Mouse (Mus musculus) 3134 (cell line): ENCODE data around the gene Nol7.
A peak's percentile ranks its signal among the peaks of the same experiment; 100 is the strongest.

Experiments
- DNase-seq: peaks from one replicate; pipeline ENCODE4 v3.0.0-alpha.2; 2011; ENCODE audit warnings: low spot score; ENCODE audit not compliant: insufficient read length; ENCODE audit errors: extremely low read depth

The Nol7 gene

DNA sequence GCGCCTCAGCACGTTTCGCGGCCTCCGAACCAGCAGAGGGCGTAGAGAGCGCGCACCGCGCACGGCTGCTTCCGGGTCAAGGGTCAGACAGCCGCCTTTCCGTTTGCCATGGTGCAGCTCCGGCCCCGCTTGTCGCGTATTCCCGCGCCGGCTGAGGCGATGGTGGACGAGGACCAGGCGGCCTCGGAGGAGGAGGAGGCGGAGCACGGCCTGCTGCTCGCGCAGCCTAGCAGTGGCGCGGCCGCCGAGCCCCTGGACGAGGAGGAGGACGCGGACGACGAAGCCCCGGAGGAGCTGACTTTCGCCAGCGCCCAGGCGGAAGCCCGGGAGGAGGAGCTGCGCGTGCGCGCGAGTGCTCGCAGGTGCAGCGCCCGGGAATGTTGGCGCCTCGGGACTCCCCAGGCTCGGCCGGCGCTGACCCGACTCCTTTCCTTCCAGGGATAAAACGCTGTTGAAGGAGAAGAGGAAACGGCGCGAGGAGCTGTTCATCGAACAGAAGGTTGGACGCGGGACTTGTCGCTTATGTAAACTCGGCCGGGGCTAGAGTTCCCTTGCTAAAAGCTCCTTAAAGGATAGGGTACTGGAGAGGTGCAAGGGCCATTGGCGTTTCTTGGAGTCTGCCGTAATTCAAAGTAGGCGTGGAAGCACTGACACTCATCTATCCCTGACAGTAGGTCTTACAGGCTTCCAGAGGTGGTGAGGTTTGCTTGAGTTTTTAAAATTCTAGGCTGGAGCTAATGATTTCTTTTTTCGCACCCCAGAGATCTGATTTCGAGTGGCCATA lies at the start of gene Nol7:
TSS of gene Nol7 (plus strand) at position 94 of the 784 bp plus-strand sequence.
- DNase-seq: peak; percentile 96

- DNase-seq: peak; percentile 49
Measured at GRCm38 (mm10) chr13:43349376-43349775, 48.8 kb upstream of the Nol7 start.

DNA sequence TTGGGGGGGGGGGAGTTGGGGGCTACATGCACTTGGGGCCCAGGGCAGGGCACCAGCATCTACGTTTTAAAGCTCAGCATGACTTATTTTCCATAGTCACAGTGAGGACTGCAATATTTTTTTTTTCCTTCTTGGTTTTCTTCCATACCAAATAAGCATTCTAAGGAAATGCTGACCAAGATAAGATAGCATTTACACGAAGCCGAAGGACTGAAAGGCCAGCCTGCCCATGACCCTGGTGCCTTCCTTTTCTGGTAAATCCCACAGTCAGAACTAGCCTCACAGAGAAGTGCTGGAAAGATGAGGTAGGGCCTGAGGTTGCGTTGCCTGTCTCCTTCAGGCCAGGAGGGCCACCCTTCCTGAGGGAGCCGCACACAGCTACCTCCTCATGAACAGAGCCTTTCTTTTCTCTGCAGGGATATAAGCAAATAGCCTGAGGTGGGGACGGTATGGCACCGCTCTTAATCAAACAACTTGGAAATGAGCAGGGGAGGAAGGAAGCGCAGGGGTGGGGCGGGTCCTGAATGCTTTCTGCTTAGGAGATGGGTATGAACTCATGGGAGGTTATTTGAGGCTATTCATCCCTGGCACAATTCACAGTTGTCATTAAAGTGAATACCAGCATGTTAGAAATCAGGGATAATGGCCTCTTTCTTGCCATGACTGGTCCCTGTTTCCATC lies 47.6 kb upstream of the Nol7 start:
- DNase-seq: no peak

DNA sequence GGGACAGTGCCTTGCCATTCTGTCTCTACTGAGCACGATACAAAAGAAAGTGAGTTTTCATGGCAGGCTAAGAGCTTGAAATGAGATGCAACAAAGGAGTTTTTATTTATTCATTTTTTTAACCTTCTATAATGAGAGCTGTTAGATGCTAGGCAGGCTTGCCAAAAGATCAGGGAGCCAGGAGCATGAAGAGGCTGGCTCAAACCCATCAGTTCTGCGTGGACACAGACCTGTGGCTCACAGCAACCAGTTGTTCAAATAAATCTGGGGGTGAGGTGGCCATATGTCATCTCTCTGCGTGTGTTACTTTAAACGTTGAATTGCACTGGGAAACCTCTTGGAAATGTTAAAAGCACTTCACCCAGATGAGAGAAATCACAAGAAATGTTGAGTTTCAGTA lies 44.8 kb upstream of the Nol7 start:
- DNase-seq: no peak

DNA sequence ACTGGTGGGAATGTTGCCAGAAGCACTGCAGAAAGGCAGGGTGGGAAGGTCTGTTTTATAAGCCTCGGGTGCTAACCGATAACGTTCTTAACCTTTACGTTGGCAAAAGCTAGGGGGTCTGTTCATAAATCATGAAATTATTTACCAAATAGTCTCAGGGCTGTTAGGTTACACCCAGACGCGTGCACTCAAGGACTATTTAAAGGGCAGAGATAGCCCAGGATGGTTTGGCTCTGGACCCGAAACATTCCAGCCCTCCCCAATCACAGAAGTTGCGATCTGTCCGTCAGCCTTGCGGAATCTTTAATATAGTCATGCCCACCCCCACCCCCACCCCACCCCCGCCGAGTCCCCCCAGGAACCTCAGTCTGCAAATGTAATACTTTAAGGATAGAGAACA lies 43.8 kb upstream of the Nol7 start:
- no peak for DNase-seq

DNA sequence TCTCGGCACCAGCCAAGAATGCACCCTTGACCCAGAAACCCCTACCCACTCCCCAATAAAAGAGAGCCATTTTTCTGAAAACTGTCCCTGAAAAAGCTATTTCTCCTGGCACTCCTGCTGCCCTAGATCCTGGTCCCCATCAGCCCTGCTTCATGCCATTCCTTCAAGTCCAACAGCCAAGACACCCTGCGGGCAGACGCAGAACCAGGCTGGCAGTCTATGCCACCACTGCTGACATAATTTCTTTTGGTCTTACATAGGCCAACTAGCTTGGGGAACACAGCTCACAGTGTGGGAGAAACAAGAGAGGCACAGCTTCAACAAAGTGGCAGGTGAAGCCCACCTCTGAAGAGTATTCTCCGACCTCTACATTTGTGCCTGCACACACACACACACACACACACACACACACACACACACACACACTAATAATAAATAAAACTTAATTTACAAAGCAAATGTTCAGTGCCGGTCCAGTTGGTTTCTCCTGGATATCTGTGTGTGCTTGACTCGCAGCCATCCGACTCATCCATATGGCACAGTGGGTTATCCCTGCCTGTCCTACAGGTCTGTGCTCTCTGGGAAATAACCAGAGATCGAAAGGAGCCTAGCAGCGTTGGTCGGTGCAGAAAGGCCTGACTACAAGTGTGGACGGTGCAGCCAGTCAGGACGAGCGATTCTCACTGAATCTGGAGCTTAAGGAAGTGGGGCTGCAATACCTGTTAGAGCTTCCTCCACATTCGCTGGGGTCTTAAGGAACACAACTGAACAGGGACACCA lies 41.7 kb upstream of the Nol7 start:
- DNase-seq: no peak

GRCm38 (mm10) chr13:43360534-43360933 lies 37.7 kb upstream of the Nol7 start:
- DNase-seq: no peak

GRCm38 (mm10) chr13:43362353-43362752 lies 35.8 kb upstream of the Nol7 start:
- no peak for DNase-seq

DNA sequence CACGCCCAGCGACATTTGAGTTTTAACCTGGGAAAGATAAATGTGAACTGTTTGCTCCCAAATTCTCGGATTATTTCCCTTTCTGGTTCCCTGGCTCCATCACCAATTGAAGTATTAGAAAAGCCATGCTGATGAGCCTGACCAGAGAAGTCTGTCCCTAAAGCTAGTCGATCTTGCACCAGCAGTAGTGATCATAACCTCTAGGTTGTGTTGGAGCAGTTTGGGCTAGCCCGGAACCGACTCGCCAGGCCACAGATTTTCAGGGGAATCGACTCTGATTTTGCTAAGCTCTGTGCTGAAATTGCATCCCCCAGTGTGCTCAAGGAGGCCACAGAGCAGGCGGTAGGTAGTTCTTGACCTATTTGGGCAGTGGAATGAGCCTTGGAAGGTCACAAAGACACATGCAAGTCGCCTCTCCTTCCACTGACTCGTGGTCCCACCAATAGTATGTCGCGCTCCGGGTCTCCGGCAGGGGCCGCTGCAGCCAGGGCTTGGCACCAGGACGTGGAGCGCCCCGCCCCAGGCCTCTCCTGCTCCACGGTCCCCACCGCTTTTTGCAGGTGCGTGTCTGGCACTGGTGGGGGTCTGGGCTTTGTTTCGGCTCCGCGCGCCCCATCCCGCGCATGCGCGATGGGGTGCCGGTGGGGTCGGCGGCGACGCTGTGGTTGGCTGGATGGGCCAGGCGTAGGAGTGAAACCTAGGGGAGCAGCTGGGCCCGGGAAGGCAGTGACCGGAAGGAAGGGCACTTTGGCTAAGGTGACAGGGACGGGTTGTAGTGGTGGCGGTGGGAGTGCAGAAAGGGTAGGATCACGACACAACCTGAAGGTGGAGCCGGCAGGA lies 33.0 kb upstream of the Nol7 start, which contains the start of gene Sirt5:
TSS of gene Sirt5 (plus strand) at position 512 of the 840 bp plus-strand sequence.
- DNase-seq: peak; percentile 86

GRCm38 (mm10) chr13:43365825-43366184 lies 32.4 kb upstream of the Nol7 start:
- no peak for DNase-seq

GRCm38 (mm10) chr13:43370063-43370462 lies 28.1 kb upstream of the Nol7 start:
- no peak for DNase-seq

DNA sequence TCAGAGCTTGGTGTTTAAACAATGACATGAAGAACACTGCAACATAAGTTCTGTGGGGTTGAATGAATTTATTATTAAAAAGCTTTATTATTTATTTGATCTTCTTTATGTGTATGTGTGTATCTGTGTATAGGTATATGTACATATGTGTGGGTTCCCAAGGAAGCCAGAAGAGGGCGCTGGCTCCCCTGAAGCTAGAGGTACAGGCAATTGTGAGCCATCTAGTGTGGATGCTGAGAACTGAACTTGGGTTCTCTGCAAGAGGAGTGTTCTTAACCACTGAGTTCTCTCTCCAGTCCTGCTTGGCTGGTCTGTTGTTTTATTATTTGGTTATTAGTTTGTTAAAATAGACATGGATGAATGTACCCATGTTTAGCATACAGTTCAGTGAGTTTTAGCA lies 25.3 kb upstream of the Nol7 start:
- DNase-seq: no peak

- DNase-seq: no peak
Measured at GRCm38 (mm10) chr13:43374205-43374604, 24.0 kb upstream of the Nol7 start.

DNA sequence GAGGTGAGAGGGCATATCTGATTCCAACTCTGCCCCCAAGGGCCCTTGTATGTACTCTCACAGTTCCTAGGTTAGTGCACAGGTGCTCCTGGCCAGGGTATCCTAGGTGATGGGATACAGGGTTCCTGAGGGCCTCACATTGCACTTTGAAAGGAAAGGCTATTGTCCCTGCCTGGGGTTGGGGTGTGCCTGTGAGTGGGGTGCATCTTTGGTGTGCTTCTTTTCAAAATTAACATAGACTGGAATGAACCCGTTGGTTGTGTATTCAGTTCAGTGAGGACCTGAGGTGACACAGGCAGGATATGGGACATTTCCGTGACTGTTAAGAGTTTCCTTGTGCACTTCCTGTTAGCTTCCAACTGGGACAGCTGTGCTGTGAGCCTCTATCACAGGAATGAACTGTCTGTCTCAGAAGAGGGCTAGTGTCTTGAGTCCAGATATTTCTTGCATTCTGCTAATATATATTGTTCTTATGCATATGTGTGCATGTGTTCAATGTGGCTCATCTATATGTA lies 23.2 kb upstream of the Nol7 start:
- DNase-seq: no peak

- DNase-seq: no peak
Measured at GRCm38 (mm10) chr13:43379989-43380388, 18.2 kb upstream of the Nol7 start.

DNA sequence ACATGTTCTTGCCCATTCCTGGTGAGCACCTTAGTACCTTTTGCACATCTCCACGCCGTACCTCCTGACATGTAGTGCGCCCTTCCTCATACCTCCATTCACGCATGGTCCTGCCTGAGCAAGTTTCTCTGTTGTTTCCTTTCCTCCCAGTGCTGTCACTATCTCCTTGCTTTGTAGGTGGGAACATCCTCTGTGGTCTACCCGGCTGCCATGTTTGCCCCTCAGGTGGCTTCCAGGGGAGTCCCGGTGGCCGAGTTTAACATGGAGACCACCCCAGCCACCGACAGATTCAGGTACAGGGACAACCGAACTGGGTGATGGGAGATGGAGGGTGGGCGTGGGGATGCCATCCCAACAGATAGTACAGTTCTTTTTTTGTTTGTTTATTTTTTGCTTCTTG lies 12.9 kb upstream of the Nol7 start:
- no peak for DNase-seq

DNA sequence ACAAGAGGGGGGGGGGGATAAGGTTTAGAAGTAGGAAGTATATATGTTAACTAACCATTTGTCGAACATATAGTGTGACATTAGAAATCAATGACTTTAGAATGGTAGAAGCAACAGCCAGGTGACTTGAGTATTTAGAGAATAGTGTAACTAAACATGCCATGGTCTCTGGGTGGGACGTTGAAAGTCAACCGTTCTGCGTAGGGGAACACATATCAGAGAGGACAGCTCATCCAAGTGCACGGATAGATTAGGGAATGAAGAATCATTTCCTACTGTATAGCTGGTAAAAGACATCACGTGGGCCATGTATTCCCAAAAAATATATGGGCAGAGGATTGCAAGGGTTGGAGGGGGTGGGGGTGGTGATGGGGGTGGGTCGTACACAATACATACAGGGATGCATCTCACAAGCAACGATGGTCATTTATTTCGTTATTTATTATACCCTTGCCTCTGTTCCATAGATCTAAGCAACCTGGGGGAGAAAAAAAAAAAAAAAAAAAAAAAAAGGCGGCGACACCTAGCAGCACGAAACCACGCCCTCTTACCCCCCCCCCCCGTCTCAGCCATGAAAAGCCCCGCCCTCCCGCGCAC lies 392 bp upstream of the Nol7 start:
- no peak for DNase-seq

DNA sequence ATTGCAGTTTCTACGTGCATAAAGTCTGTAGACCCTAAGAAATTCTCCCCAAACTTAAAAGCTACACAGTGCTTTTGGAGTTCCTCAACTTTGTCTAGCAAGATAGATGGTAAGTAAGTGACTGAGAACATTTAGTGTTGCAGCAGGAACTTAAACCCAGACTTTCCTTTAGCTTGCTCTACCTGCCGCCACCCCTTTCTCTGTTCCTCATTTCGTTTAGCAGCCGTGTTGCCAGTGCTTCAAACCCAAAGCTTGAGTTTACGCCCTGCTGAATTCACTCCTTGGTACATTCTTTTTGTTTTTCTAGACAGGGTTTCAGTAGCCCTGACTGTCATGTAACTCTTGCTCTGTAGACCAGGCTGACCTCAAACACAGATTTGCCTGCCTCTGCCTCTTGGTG lies 1.4 kb downstream of the Nol7 start:
- DNase-seq: no peak

DNA sequence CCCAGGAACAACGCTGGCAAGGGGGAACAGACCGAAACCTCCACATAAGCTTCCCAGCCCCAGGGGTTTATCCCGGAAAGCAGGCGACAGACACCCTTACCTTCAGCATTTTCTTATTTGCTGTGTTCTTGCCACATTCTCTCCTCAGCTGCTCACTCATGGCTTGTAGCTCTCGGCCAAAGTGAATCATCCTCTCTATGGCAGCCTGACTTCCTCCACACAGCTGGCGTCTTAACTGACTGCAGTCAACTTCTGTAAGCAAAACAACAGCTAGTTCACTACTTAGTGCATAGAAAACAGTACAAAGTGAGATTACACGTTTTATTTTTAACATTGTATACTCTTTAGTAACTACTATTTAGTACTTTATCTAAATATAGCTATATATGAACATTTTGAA lies 14.1 kb downstream of the Nol7 start:
- DNase-seq: no peak

DNA sequence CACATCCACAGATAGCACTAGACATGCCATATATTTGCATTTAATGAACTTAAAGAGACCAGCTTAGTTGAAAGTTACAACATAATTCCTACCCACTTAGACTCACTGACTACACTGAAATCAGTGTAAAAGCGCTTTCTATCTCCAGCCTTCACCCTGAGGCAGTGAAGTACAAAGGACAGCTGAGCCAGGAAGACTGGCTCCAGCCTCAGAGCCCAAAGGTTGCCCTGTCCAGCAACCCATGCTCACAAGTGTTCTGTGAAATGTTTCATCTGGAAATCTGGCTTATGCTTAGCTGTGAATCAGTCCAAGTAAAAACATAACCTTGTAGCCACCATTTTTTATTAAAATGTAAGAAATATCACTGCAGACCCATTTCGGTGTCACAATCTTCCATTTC lies 15.4 kb downstream of the Nol7 start:
- DNase-seq: no peak
